Mouse (Mus musculus): ENCODE results near the gene Prlr. TPM values are rescaled to one million over a fixed set of nuclear protein-coding genes. Genes with fewer than 3 reads are reported as not detected.

Gene Prlr
- under 1 TPM in 1 of 2 experiments, not detected in 1; 0.12 TPM for total RNA-seq (2023)

GRCm38 (mm10) chr15:10177083-10177482 is at the start of gene Prlr:
Gene Prlr, plus strand, starts transcription at chr15:10177238.

GRCm38 (mm10) chr15:10325080-10325479 is 148.0 kb downstream of the Prlr start, which contains the start of gene Gm21973:
Gene Gm21973, plus strand, starts transcription at chr15:10325380.

DNA sequence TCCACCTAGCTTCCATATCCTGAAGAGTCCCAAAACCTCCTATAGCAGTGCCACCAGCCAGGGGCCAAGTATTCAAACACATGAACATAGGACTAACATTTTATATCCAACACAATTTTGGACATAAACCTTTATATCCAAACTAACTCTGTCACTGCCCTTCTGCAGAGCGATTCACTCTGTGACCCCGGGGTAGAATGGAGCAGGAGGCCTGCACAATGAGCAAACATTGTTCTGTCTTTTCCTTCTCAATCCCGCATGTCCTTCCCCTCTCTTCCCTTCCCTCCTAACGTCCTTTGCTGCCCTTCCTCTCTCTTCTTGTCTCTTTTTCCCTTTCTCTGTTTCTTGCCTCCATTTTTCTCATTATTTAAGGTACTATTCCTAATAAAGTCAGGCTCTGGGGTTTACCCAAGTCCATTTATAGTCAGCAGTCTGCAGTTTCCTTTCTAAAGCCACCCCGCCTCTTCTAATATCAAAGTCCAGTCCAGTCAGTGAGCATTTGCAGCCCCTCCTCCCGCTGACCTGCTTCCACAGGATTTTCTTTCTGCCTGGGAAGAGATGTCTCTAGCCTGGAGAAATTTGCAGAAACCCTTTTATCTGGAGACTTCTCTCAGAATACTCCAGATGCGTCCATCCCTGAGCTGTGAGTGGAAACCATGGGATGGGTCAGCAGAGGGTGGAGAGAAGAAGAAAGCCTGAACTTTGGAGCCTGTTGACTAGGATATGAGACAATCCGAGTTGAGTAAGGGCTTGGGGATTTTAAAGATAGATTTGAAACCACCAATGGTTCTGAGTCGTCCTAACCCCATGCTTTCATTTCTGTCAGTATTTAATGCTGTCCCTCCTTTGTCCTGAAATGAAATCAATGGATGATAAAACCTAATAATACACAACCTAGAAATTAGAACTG is 181.3 kb downstream of the Prlr start, which contains the start of gene Agxt2:
TSS of gene Agxt2 (plus strand) at position 494 of the 910 bp plus-strand sequence.

Other genes starting within 250 kb of the Prlr start
- gene Gm21973, start 148.1 kb downstream of the Prlr start, total RNA-seq (2023) = not detected
- gene Agxt2, start 181.3 kb downstream of the Prlr start, total RNA-seq (2023) = not detected